Mouse (Mus musculus): Measurements from ENCODE around the gene Arhgap4. TPM values are rescaled to one million over a fixed set of nuclear protein-coding genes. Genes with fewer than 3 reads are reported as not detected.

Gene Arhgap4
- total RNA-seq (2014; rRNA removed): 3.4 and 3.6 TPM in 2 replicates
- polyA plus RNA-seq (2012; rRNA removed): 4.8 and 8.6 TPM in 2 replicates

GRCm38 (mm10) chrX:73921823-73922549 lies at the start of gene Arhgap4, which contains the start of gene Naa10:
Gene Arhgap4, minus strand, starts transcription at chrX:73921870.
Gene Naa10, minus strand, starts transcription at chrX:73921944.
- peak; percentile 79 for DNase-seq (ENCODE audit: extremely low read depth, low read depth, low spot score)
- Histone ChIP-seq H3K36me3 (ENCODE audit: control insufficient read depth, insufficient read depth, low read length) (peaks cover 7% of the 10 kb centered on the region; the same call in 1 of the 2 replicates), H3K9ac (ENCODE audit: low read depth, low read length) (peak within 1 kb of the TSS; percentile 80), H3K4me1 (ENCODE audit: control insufficient read depth, insufficient read depth, low read length) (peaks cover 4% of the 10 kb centered on the region; the same call in 1 of the 2 replicates), H3K4me3 (ENCODE audit: insufficient read depth, low read depth, low read length) (peak within 1 kb of the TSS; percentile 87), H3K27ac (replicated peaks; ENCODE audit: insufficient read depth, low read depth, low read length) (peak within 1 kb of the TSS; percentile 55), H3K79me2 (ENCODE audit: control insufficient read depth, insufficient read depth, low read length) (no peaks in the 10 kb centered on the region), H3K27me3 (ENCODE audit: control insufficient read depth, insufficient read depth, low read length) (no peaks in the 10 kb centered on the region)
- TF ChIP-seq POLR2A (IDR thresholded peaks at IDR 0.05; ENCODE audit: extremely low read depth, insufficient read depth, low read length) (no peak), CTCF (IDR thresholded peaks at IDR 0.05; ENCODE audit: low read depth, low read length) (no peak)
- WGBS: under 1% methylated on average over 43 of the region's 43 CpGs

- H3K27ac ChIP-seq (replicated peaks; ENCODE audit: insufficient read depth, low read depth, low read length): no peak overlapping the region
- H3K79me2 ChIP-seq (ENCODE audit: control insufficient read depth, insufficient read depth, low read length): peaks cover under 1% of the 10 kb centered on the region; the same call in 1 of the 2 replicates
- no peaks in the 10 kb centered on the region for H3K36me3 ChIP-seq (ENCODE audit: control insufficient read depth, insufficient read depth, low read length)
- no peak overlapping the region for H3K4me3 ChIP-seq (ENCODE audit: insufficient read depth, low read depth, low read length)
- H3K9ac ChIP-seq (ENCODE audit: low read depth, low read length): no peak overlapping the region
- H3K27me3 ChIP-seq (ENCODE audit: control insufficient read depth, insufficient read depth, low read length): no peaks in the 10 kb centered on the region
- no peak for TF ChIP-seq CTCF (IDR thresholded peaks at IDR 0.05; ENCODE audit: low read depth, low read length)
- no peak for DNase-seq (ENCODE audit: extremely low read depth, low read depth, low spot score)
- H3K4me1 ChIP-seq (ENCODE audit: control insufficient read depth, insufficient read depth, low read length): no peaks in the 10 kb centered on the region
Observed at GRCm38 (mm10) chrX:73970781-73971180, 49.1 kb upstream of the Arhgap4 start.

GRCm38 (mm10) chrX:73969729-73970128 lies 48.1 kb upstream of the Arhgap4 start:
- H3K9ac ChIP-seq (ENCODE audit: low read depth, low read length): no peak overlapping the region
- no peak for DNase-seq (ENCODE audit: extremely low read depth, low read depth, low spot score)
- no peaks in the 10 kb centered on the region for H3K27me3 ChIP-seq (ENCODE audit: control insufficient read depth, insufficient read depth, low read length)
- no peak overlapping the region for H3K27ac ChIP-seq (replicated peaks; ENCODE audit: insufficient read depth, low read depth, low read length)
- peaks cover 2% of the 10 kb centered on the region; the same call in 1 of the 2 replicates for H3K79me2 ChIP-seq (ENCODE audit: control insufficient read depth, insufficient read depth, low read length)
- TF ChIP-seq CTCF (IDR thresholded peaks at IDR 0.05; ENCODE audit: low read depth, low read length) (no peak), POLR2A (IDR thresholded peaks at IDR 0.05; ENCODE audit: extremely low read depth, insufficient read depth, low read length) (no peak)
- H3K4me3 ChIP-seq (ENCODE audit: insufficient read depth, low read depth, low read length): no peak overlapping the region
- 87% methylated on average over 2 of the region's 2 CpGs for WGBS
- H3K4me1 ChIP-seq (ENCODE audit: control insufficient read depth, insufficient read depth, low read length): peaks cover 1% of the 10 kb centered on the region
- H3K36me3 ChIP-seq (ENCODE audit: control insufficient read depth, insufficient read depth, low read length): no peaks in the 10 kb centered on the region

GRCm38 (mm10) chrX:73969167-73969566 lies 47.5 kb upstream of the Arhgap4 start:
- Histone ChIP-seq H3K79me2 (ENCODE audit: control insufficient read depth, insufficient read depth, low read length) (peaks cover 2% of the 10 kb centered on the region; the same call in 1 of the 2 replicates), H3K36me3 (ENCODE audit: control insufficient read depth, insufficient read depth, low read length) (no peaks in the 10 kb centered on the region), H3K9ac (ENCODE audit: low read depth, low read length) (no peak overlapping the region), H3K4me3 (ENCODE audit: insufficient read depth, low read depth, low read length) (no peak overlapping the region), H3K27ac (replicated peaks; ENCODE audit: insufficient read depth, low read depth, low read length) (no peak overlapping the region), H3K4me1 (ENCODE audit: control insufficient read depth, insufficient read depth, low read length) (peaks cover 4% of the 10 kb centered on the region), H3K27me3 (ENCODE audit: control insufficient read depth, insufficient read depth, low read length) (no peaks in the 10 kb centered on the region)
- 100% methylated on average over 1 of the region's 1 CpGs for WGBS
- TF ChIP-seq POLR2A (IDR thresholded peaks at IDR 0.05; ENCODE audit: extremely low read depth, insufficient read depth, low read length): no peak
- TF ChIP-seq CTCF (IDR thresholded peaks at IDR 0.05; ENCODE audit: low read depth, low read length): no peak
- no peak for DNase-seq (ENCODE audit: extremely low read depth, low read depth, low spot score)

- Histone ChIP-seq H3K27ac (replicated peaks; ENCODE audit: insufficient read depth, low read depth, low read length) (peak overlapping the region; percentile 88), H3K4me3 (ENCODE audit: insufficient read depth, low read depth, low read length) (peak overlapping the region; percentile 88), H3K4me1 (ENCODE audit: control insufficient read depth, insufficient read depth, low read length) (peaks cover 4% of the 10 kb centered on the region), H3K79me2 (ENCODE audit: control insufficient read depth, insufficient read depth, low read length) (peaks cover 2% of the 10 kb centered on the region; the same call in 1 of the 2 replicates), H3K9ac (ENCODE audit: low read depth, low read length) (peak overlapping the region; percentile 98), H3K27me3 (ENCODE audit: control insufficient read depth, insufficient read depth, low read length) (no peaks in the 10 kb centered on the region), H3K36me3 (ENCODE audit: control insufficient read depth, insufficient read depth, low read length) (no peaks in the 10 kb centered on the region)
- peak; percentile 68; the same call in 1 of the 2 replicates for TF ChIP-seq POLR2A (IDR thresholded peaks at IDR 0.05; ENCODE audit: extremely low read depth, insufficient read depth, low read length)
- no peak for TF ChIP-seq CTCF (IDR thresholded peaks at IDR 0.05; ENCODE audit: low read depth, low read length)
- peak; percentile 79 for DNase-seq (ENCODE audit: extremely low read depth, low read depth, low spot score)
- 0% methylated on average over 59 of the region's 60 CpGs for WGBS
Observed at GRCm38 (mm10) chrX:73967177-73968075, 45.8 kb upstream of the Arhgap4 start.
